Mouse (Mus musculus): ENCODE data around the gene Cobl.

Cobl gene

DNA sequence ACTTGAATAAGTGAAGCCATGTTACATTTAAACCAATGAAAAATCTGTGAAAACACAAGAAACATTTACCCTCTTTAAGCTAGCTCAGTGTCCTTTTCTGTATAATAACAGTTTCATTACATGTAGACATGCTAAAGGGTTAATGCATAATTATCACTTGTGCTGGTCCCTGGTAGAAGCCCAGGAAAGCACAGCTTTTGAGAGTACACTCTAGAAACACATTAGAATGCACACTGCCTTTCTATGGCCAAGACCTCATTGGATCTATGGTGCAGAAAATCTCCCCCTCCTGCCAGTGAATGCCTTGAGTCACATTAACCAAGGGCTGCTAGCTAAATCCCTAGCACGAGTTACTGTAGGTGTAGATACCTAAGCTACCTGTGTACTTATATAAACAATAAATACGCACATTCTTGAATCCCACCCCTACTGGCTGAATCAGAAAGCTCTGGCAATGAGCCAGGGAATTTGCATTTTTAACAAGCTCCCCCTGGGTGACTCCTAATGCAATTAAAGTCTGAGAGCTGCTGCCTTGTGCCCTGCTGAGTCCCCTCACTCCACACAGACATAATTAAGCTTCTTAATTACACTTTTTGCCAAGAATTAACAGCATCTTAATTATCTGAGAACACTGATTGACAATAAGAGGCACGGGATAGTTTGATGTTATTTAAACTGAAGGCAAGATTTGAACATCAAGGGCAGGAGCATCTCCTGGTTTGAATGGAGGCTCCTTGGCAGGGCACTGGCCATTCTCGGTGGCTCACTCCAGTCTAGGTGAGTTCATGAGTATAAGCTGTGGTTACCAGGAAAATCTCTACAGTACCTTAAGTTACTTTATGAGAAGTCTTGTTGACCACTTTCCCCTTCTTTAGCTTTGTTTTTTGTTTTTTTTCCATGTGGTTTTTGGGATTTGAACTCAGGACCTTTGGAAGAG lies 244.9 kb downstream of the Cobl start:
- DNase-seq (ENCODE audit: low spot score): no peak

DNA sequence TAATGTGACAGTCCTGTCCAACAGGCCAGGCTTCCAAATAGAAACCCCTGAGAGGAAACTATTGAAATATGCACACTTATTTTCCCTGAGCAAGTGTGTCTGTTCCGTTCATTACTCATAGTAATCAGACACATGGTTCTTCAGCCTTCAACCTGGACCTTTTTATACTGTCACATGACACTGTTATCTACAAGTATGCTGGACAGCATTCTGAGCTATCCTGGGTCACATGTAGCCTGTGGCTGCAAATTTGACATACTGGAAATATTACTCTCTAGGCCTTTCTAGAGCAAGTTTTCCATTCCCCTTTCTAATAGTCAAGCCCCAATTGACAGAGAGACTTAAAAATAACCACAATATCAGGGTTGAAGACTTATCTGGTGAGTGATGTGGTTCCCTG lies 247.9 kb downstream of the Cobl start:
- DNase-seq (ENCODE audit: low spot score): no peak

DNA sequence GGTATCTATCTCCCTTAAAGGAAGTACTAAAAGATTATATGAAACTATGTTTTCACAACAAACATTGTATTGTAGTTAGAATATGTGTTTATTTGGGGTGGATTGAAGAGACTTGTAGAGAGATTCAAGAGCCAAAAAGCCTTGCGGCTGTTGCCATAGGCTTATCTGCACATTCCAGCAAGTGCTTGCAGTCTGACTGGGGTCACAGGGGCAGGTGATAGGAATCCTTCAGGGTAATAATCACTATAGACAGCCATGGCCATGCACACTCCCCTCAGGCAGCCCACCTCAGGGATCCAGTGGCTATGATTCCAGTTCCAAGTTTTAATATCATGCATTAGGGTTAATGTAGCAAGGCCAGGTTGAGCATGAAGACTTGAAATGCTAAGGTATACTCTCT lies 249.2 kb downstream of the Cobl start:
- DNase-seq (ENCODE audit: low spot score): no peak

DNA sequence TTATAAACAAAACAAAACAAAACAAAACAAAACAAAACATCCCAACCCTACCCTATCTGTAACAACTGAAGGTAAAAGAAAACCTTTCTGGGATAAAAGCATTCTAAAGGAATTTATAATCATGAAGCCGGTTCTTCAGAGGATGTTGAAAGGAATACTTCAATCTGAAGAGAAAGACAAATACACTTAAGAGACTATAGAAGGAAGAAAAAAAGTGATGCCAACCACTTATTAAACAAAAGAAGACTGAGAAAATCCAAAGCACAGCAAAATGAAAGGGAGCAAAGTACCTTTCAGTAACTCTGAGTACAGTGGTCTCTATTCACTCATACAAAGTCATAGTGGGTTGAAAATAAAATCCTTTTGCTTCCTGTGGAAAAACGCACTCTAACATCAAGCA lies 256.2 kb downstream of the Cobl start:
- DNase-seq (ENCODE audit: low spot score): no peak

DNA sequence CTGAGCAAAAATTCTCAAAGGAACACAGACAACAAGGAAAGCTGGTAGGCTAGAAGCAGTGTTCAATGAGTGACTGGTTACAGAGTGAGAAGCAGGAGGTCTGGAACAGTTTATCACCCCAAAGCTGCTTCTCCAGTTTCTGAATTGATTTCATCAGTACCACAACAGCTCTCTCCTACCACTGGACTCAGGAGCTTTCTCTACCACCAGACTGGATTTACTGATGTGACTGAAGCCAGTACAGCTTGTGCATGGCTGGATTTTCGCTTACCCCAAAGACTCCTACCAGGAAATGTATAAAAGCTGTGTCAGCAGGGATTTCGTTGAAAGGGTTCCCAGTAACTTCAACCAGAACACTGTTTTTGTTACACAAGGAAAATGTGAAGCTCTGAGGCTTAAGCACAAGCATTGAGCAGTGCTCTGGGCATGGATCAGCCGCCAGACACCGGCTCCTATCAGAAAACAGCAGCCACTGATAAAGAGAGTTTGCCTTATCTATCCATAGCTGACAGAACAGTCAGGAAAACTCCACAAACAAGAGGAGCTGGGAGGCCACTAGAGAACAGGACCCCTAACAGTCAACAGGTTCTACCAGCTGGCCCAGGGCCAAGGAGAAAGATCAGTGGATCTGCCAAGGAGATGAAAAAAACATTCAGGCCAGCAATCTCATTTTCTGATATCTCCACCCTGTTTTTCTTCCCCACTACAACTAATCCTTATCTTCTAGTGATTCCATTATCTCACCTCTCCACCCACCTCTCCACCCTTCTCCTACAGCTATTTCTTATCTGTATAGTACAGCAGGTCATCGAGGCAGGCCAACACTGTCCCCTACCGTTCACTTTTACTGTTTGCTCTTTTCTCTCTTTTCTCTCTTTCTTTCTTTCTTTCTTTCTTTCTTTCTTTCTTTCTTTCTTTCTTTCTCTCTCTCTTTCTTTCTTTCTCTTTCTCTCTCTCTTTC lies 259.3 kb downstream of the Cobl start:
- no peak for DNase-seq (ENCODE audit: low spot score)

DNA sequence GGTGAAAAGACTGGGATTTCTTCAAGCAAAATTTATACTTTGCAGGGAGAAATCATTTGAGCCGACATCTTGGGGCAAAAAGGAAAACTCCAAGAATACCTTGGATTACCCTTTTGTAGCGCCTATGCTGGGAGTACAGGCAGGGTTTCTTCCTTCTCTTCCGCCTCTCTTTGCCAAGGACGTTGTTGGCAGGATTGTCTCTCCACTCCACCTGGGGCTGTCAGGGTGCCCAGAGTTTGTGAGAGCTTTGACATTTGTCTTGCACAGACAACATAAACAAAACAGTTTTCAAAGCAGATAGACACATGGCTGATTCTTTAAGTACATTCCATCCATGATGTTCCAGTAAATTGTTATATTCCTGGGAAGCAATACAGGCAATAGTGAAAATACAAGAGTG lies 265.3 kb downstream of the Cobl start:
- no peak for DNase-seq (ENCODE audit: low spot score)

DNA sequence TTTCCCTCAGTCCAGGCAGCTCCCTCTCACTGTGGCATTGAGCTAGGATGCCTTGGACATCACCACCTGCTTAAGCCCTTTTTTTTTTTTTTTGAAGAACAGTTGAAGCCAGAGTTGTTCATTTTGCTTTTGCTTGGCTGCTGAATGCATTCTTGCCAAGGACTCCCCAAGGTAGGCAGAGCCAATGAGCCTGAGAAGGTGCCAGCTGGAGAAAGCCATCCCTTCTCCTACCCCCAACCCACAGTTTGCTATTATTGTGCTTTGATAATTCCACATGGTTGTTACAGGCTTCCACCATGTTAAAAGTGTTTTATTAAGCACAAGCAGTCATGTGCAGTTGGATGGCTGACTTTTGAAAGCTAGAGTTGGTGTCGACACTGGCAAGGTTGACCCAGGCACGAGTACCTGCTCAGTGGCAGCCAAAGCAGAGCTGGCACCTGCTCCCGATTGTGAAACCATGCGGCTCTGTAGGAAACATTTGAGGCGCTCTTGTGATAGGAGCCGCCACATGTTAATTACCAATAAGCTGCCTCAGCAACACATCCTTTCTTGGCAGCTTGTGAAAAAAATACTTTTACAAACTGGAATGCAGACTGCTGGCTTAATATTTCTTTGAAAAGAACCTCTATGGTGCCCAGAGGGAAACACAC lies 265.9 kb downstream of the Cobl start:
- DNase-seq (ENCODE audit: low spot score): no peak

DNA sequence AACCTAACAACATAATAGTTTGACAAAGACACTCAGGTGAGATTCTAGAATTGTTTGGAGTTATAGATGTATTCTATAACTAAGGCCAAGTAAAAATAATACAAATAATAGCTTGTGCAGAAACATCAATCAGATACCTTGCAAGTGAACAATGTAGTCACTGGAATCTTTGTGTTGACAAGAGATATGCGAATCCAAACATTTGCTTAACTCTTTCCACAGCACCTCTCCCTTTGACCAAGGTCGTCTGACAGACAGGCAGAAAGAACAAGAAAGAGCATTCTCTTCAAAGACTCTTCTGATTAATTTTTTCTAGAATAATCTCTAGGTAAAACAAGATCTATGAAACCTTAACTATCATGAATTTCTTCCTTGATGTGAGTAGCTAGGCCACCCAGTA lies 266.7 kb downstream of the Cobl start:
- no peak for DNase-seq (ENCODE audit: low spot score)

DNA sequence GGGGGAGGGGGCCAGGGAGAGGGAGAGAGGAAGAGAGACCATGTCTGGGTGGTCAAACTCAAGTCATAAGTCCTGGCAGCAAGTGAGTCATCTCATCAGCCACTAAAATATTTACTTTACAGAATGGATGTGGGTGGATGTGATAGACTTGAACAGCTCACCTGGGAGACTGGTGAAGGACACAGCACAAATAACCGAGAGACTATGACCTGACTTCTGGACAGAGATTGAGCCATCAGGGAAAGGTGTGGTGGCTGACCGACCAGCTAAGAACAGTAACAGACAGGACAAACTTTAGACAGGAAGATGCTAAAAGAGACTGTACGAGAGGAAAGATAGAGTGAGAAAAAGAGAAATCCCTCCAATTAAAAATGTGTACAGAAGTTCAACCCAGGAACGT lies 267.2 kb downstream of the Cobl start:
- DNase-seq (ENCODE audit: low spot score): no peak

DNA sequence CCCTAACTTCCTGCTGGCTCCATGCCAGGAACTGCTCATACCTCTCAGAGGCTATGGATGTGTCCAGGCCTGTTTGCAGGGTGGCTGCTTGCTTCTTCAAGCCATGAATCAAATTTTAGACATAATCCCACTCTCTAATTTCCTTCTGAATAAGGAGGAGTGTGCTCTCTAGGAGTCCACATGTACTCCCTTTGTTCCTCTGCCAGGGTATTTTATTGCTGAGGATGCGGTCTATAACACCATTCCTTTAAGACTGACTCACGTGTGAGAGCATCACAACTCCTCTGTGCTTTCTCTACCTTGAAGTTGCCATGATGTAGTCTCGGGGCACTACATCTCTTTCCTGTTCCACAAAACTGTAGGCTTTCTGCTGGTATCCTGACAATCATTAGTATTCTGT lies 269.4 kb downstream of the Cobl start:
- no peak for DNase-seq (ENCODE audit: low spot score)

DNA sequence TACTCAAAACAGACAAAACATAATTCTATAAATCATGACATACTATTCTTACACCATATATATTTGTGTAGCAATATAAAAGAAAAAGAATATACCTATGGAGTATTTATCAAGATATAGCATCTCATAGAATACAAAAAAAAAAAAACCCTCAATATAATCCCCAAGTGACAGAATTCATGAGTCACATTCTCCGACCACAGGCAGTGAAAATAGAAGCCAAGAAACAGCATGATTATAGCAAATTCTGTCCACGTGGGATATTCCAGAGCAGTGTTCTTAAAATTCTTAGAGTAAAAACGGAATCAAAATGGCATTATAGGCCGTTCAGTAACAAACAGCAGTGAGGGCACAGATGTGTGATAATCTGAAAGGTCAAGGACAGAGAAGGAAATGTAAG lies 271.4 kb downstream of the Cobl start:
- no peak for DNase-seq (ENCODE audit: low spot score)

DNA sequence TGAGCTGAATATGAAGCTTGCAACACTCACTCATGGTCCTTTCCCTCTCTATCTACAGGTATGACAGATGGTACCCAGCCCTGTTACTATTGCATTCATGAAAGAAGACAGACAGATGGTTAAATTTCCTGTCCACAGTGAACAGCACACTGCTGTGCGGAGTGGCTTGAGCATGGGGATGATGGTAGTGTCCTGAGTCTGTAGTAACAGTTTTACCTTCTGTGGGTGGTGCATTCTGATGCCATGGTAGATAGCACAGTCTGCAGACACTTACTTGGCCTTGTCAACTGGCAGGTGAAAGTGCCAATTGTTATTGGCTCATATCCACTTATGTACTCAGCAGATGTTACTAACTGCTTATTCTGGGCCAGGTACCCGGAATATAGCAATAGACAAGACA lies 273.4 kb downstream of the Cobl start:
- no peak for DNase-seq (ENCODE audit: low spot score)

DNA sequence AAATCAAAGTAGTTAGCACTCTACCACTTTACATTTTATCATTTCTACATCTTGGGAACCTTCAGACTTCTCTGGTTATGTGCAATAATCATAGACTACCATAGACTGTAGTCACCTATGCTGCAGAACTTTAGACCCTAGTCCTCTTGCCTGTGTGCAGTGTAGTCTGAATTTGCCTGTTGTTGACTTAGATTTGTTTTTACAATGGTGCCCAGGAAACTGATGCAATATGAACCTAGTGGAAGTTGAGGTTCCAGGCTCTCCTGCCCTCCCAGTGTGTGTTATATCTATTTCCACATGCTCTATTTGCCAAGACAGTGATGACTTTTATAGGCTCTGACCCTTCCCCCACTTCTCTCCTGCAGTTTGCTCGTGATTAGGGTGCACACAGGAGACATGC lies 274.3 kb downstream of the Cobl start:
- DNase-seq (ENCODE audit: low spot score): no peak
